In the genomic region with DNA sequence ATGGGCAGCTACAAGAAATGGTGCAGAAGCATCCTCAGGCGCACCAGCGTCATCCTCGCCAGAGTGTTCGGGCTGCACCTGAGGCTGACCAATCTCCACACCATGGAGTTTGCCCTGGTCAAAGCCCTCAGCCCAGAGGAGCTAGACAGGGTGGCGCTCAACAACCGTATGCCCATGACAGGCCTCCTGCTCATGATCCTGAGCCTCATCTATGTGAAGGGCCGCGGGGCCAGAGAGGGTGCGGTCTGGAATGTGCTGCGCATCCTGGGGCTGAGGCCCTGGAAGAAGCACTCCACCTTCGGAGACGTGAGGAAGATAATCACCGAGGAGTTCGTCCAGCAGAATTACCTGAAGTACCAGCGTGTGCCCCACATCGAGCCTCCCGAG, we compare ENCODE assay signal across 9 mouse cellular contexts. TPM values are rescaled to one million over a fixed set of nuclear protein-coding genes. Genes with fewer than 3 reads are reported as not detected.
DNase-seq lines count a peak whose midpoint lies in the region; ATAC-seq lines count a peak whose summit lies in the region.
"Had no signal": no experiment of that assay in that cellular context is flagged by ENCODE, and none has a peak within 500 bp of the region (broad histone marks: within the 10 kb centered on the region; RNA-seq: fewer than 3 reads in every experiment).

No protein-coding gene starts in this region.

- peak overlapping the region; percentile 65 for H3K4me2 ChIP-seq in forebrain, embryonic 15.5 days (replicated peaks)
- peak overlapping the region; percentile 75 for H3K4me2 ChIP-seq in neural tube, embryonic 13.5 days

- peak overlapping the region; percentile 46 for H3K4me3 ChIP-seq in forebrain, embryonic 15.5 days
- H3K4me3 ChIP-seq in neural tube, embryonic 13.5 days, result peak overlapping the region; percentile 58

- ATAC-seq in forebrain, embryonic 15.5 days (replicated peaks), result peak; percentile 63
- ATAC-seq in neural tube, embryonic 13.5 days (ENCODE audit: low read depth), result peak; percentile 73; the same call in 1 of the 2 replicates

- intact Hi-C loops in left cerebral cortex, postnatal 36 days (cut with DNase I), result no loop called here

- no peaks in the 10 kb centered on the region for H3K27me3 ChIP-seq in forebrain, embryonic 15.5 days
- H3K27me3 ChIP-seq in neural tube, embryonic 13.5 days, result no peaks in the 10 kb centered on the region

- WGBS in forebrain, embryonic 15.5 days, result 42% methylated on average over 17 of the region's 17 CpGs
- 32% methylated on average over 17 of the region's 17 CpGs for WGBS in neural tube, embryonic 13.5 days

- no peaks in the 10 kb centered on the region for H3K36me3 ChIP-seq in forebrain, embryonic 15.5 days
- no peaks in the 10 kb centered on the region for H3K36me3 ChIP-seq in neural tube, embryonic 13.5 days

- peak; percentile 2 for DNase-seq in kidney, adult 18-20 months
- DNase-seq in kidney, adult 11 months, result no peak
- peak; percentile 6 for DNase-seq in adrenal gland, postnatal 10 days
- peak; percentile 2 for DNase-seq in kidney, postnatal 14 days
- no peak for DNase-seq in embryo, embryonic 10.5 days (ENCODE audit: low spot score)
- DNase-seq in left cerebral cortex, postnatal 36 days (ENCODE audit: low spot score in 2 of 2), result no peak

- no peaks in the 10 kb centered on the region for H3K9me3 ChIP-seq in forebrain, embryonic 15.5 days
- 0 out of 2 replicates have a peak, but pooled peaks cover 7% of the 10 kb centered on the region for H3K9me3 ChIP-seq in neural tube, embryonic 13.5 days

- H3K4me1 ChIP-seq in forebrain, embryonic 15.5 days, result peaks cover 18% of the 10 kb centered on the region
- peaks cover 11% of the 10 kb centered on the region for H3K4me1 ChIP-seq in neural tube, embryonic 13.5 days (replicated peaks)

- peak overlapping the region; percentile 83 for H3K27ac ChIP-seq in forebrain, embryonic 15.5 days (replicated peaks)
- H3K27ac ChIP-seq in neural tube, embryonic 13.5 days (replicated peaks), result peak overlapping the region; percentile 82

- H3K9ac ChIP-seq in forebrain, embryonic 15.5 days (replicated peaks), result peak overlapping the region; percentile 70
- peak overlapping the region; percentile 77 for H3K9ac ChIP-seq in neural tube, embryonic 13.5 days

RNA-seq across cellular contexts. Expression of a gene that starts 2.4 kb away (rescaled TPM):
- total RNA-seq in adrenal gland, postnatal 10 days (2021), result 10 to 100 TPM; 76.6 to 98.5 TPM
- 414 and 487 TPM in 2 replicates for polyA plus RNA-seq in forebrain, embryonic 15.5 days (2015; fragmentation: Nextera tagmentation; extraction: Ambion mirVana)
- 320 and 343 TPM in 2 replicates for polyA plus RNA-seq in neural tube, embryonic 13.5 days (2015; fragmentation: Nextera tagmentation; extraction: Ambion mirVana)
- 100 to 1,000 TPM; 120 to 126 TPM for total RNA-seq in left cerebral cortex, postnatal 36 days (2021)

RNA-seq across cellular contexts. Expression of a gene that starts 28.0 kb away (rescaled TPM):
- total RNA-seq in adrenal gland, postnatal 10 days (2021), result 1 to 10 TPM; 2.8 to 9.1 TPM
- polyA plus RNA-seq in forebrain, embryonic 15.5 days (2015; fragmentation: Nextera tagmentation; extraction: Ambion mirVana), result 8.7 and 11.9 TPM in 2 replicates
- 9.7 and 9.9 TPM in 2 replicates for polyA plus RNA-seq in neural tube, embryonic 13.5 days (2015; fragmentation: Nextera tagmentation; extraction: Ambion mirVana)
- total RNA-seq in left cerebral cortex, postnatal 36 days (2021), result 1 to 10 TPM in 1 of 2 experiments, under 1 TPM in 1; 0.91 to 1.7 TPM
- polyA plus RNA-seq: gonadal fat pad, adult 2 months had no signal

Comparison
In these comparisons a context has a peak if more than half of its experiments do, and no peak if none do; other contexts are left out.
1. DNase-seq: peak in kidney, adult 18-20 months (single experiment), adrenal gland, postnatal 10 days (single experiment) and kidney, postnatal 14 days (single experiment); none in kidney, adult 11 months (single experiment), embryo, embryonic 10.5 days (single experiment) and left cerebral cortex, postnatal 36 days (0 of 2).